Mouse (Mus musculus) gastrocnemius, postnatal 36 days (tissue): ENCODE data around the gene Il17rd. TPM values are rescaled to one million over a fixed set of nuclear protein-coding genes. Genes with fewer than 3 reads are reported as not detected.

Experiments
- DNase-seq, 2 experiments: peaks; one replicate each; pipeline ENCODE4 v3.0.0; 2022
- intact Hi-C: fragments of 180-260 bp; cut with DNase I; formaldehyde crosslinking; loops from one replicate; pipeline ENCODE4 v1.15.1; 2025
- total RNA-seq, 2 experiments: library from RNA; stranded (reverse); gene quantifications; 2 replicates each; pipeline ENCODE4 v1.2.3; 2021

Il17rd gene
- total RNA-seq, 2 experiments from 2014 or later: 2.5 TPM

- intact Hi-C loops: no loop called here
- DNase-seq: no peak
These were observed 43.0 kb downstream of the Il17rd start for GRCm38 (mm10) chr14:27081536-27082275.

GRCm38 (mm10) chr14:27085471-27085870, 46.7 kb downstream of the Il17rd start:
- no peak for DNase-seq
- intact Hi-C loops: no loop called here

DNA sequence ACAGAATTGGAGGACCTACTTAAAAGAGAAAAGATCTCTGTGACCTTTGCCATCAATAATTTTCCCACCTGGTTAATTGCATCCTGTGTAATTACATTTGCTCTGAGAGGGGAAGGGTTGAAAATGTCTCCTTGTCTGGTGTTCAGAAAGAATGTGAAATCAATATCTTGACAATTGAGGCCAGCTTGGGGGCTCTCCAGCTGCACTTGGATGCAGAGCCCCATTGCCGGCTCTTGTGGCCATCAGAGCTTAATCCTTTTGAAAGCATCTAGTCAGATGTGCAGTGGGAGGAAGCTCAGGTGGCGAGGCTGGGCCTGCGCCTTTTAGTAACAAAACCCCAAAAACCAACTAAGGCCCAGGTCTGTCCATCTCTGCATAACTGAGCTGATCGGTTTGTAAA, 47.3 kb downstream of the Il17rd start:
- no peak for DNase-seq
- intact Hi-C loops: no loop called here

DNA sequence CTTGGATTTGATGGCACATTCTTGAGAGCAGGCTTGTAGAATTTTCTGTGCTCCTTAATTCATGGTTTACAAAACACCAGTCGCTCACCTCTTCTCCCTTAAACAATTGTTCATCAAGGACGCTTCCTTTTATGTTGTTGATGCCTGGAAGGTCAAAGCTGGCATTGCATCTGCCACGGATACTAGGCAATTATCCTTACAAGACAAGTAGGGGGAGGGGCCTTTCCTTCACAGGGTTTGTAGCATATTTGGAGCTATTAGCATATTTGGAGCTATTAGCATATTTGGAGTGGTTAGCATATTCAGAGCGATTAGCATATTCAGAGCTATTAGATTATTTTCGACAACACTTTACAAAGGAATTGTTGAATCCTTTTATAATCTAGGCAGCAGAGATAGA, 55.5 kb downstream of the Il17rd start:
- DNase-seq: no peak
- intact Hi-C loops: loop anchor here (10.0 kb wide), 1 partner anchor 409 kb away; no protein-coding TSS in a partner anchor

DNA sequence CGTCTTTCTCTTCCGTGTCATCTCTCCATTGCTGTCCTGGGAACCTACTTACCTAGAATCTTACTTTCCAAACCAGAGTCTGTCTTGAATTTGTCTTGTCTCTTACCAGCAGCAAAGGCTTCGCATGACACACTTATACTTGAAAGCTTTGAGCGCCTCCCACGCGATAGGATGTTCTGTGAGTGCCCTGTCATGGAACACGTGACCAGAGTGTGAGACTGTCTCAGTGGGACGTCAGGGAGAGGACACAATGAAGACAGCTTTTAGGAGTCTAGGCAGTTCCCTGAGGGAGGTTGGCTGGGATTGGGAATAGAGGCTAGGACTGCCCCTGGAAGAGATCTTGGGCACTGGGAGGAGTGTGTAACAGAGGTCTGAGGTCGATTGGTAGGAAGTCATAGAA, 57.4 kb downstream of the Il17rd start:
- intact Hi-C loops: loop anchor here (1.0 to 10.0 kb wide), 3 partner anchors 65 to 411 kb away; no protein-coding TSS in a partner anchor
- no peak for DNase-seq

DNA sequence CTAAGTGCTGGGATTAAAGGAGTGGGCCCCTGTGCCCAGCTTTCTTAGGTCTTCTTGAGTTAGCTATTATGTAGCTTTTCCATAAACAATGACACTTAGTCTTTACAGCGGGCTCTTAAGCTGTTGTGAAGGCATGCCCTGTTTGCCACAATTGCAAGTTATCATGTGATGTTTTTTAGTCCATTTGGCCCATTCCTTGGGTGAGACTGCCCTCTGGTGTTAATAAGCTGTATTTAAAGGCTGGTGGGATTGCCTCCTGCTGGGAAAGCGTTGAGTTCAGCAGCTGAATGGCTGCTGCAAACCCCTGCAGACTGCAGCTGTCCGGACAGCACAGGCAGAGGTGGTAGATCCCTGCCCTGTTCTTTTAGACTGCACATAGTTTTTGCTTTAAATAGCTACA, 58.0 kb downstream of the Il17rd start:
- peak; percentile 35 to 43 for DNase-seq
- intact Hi-C loops: loop anchor here (1.0 to 10.0 kb wide), 3 partner anchors 65 to 412 kb away; no protein-coding TSS in a partner anchor

DNA sequence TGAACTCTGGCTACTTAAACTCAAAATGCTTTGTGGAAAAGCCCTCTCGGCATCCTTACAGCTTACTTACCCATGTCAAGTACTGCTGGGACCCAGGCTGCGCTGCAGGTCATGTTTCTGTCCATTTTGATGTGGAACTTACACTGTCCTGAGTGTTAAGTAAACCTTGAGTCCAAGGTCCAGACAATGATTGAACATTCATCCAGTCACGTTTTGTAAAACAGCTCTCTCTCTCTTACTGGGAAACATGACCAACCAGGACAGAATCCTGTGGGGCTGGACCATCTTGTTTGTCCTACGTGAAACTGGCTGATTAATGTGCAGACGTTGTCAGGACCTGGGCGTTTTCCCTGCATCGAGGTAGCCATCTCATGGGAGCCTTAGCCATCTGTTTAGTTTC, 63.0 kb downstream of the Il17rd start:
- intact Hi-C loops: no loop called here

GRCm38 (mm10) chr14:27102720-27103119, 64.0 kb downstream of the Il17rd start:
- intact Hi-C loops: no loop called here
- no peak for DNase-seq

More for the DNA sequence above, 63.0 kb downstream of the Il17rd start:
- no peak for DNase-seq

- no peak for DNase-seq
- intact Hi-C loops: loop anchor here (5.0 kb wide), 1 partner anchor 306 kb away; no protein-coding TSS in a partner anchor
These were observed 67.2 kb downstream of the Il17rd start for GRCm38 (mm10) chr14:27105731-27106457.

- intact Hi-C loops: loop anchor here (5.0 kb wide), 1 partner anchor 303 kb away; no protein-coding TSS in a partner anchor
These were observed 70.2 kb downstream of the Il17rd start for GRCm38 (mm10) chr14:27108748-27109504.

GRCm38 (mm10) chr14:27114362-27115274, 75.9 kb downstream of the Il17rd start, which contains the start of gene Arhgef3:
Gene Arhgef3, plus strand, starts transcription at chr14:27114899.
- intact Hi-C loops: no loop called here
- peak; percentile 61 to 63 for DNase-seq

More at GRCm38 (mm10) chr14:27108748-27109504, 70.2 kb downstream of the Il17rd start:
- DNase-seq: no peak

DNA sequence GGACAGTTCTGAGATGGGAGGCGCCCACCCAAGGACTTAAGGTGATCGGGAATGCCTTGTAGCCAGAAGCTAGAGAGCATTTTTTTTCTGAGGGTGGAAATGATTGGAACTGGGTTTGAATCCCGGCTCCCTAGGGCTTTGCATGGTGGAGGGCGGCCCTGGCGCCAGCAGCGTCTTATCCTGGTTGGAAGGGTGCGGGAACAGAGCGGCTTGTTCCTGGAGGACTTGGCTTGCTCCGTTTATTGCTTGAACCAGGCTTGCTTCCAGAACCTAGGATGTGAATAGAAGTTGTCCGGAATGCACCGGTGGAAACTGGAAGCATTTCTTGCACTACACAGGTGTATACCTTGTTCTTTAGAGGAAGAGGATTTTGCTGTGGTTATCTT, 76.5 kb downstream of the Il17rd start:
- intact Hi-C loops: no loop called here
- DNase-seq: peak in 1 of 2 experiments; percentile 30

DNA sequence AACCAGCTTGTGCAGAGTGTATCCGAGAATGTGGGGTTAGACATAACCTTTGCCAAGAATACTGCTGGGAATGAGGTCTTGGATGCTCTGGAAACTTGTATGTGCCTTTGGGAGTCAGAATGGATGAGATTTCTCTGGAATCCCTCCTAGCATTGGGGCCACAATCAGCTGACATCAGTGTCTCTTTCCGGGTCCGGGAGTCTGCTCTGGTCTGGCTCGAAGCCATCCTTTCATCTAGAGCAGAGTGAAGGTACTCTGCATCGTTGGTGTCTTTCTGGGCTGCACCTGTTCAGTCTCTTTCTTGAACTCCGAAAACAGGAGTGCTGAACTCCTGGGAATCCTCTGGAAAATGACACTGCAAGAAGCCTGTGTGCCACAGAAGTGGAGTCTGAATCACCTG, 77.2 kb downstream of the Il17rd start:
- DNase-seq: no peak
- intact Hi-C loops: no loop called here

- intact Hi-C loops: no loop called here
- DNase-seq: no peak
These were observed 77.9 kb downstream of the Il17rd start for GRCm38 (mm10) chr14:27116577-27117165.

DNA sequence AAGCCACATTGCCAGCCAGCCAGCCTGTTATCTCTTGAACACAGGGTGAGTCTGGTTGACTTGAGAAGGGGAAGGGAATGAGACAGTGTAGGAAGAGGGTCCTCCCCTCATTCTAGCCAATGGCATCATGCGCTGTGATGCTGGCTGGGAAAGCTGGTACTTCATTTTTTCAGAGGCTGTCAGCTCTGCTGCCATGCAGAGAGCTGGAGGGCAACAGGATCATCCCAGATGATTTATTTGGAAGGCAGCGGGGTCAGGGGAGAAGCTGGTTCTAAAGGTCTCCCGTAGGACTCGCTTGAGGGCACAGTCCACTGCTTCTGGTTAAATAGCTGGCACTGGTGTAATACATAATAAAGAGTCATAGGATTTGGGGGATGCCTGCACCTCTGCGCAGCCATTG, 79.8 kb downstream of the Il17rd start:
- DNase-seq: no peak
- intact Hi-C loops: no loop called here

DNA sequence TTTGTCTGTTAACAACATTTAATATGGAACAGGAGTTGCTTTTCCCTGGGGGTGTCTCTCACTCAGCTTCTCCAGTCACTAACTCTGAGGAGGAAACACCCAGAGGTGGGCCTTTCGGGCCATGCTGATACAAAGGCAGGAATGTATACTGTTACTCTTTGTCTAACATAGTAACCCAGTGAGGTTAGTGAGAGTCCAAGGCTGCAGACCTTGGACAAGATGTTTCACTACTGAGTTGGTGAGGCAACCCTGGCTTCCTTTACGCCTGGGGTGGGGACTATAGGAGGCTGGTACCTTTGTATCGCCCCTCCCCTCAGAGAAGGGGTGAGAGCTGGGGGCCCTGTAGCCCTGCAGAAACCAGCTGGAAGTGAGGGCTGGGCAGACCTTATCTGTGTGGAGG, 83.9 kb downstream of the Il17rd start:
- DNase-seq: no peak
- intact Hi-C loops: no loop called here

GRCm38 (mm10) chr14:27123543-27123942, 84.8 kb downstream of the Il17rd start:
- DNase-seq: peak in 1 of 2 experiments; percentile 26
- intact Hi-C loops: no loop called here

- intact Hi-C loops: no loop called here
- no peak for DNase-seq
These were observed 91.3 kb downstream of the Il17rd start for GRCm38 (mm10) chr14:27130031-27130430.

DNA sequence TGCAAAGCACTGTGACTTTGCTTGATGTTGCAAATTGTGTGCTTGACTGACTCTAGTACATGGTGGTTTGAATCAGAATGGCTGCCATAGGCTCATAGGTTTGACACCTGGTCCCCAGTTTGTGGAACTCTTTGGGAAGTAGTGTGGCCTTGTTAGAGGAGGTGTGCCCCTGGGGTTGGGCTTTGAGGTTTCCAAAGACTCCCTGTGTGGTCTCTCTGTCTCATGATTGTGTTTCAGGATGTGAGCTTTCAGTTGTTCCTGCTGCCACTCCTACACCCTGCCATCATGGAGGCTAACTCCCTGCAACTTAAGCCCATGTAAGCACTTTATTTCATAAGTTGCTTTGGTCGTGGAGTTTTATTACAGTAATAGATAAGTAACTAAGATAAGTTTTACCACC, 91.9 kb downstream of the Il17rd start:
- DNase-seq: no peak
- intact Hi-C loops: no loop called here
